In the genomic region with DNA sequence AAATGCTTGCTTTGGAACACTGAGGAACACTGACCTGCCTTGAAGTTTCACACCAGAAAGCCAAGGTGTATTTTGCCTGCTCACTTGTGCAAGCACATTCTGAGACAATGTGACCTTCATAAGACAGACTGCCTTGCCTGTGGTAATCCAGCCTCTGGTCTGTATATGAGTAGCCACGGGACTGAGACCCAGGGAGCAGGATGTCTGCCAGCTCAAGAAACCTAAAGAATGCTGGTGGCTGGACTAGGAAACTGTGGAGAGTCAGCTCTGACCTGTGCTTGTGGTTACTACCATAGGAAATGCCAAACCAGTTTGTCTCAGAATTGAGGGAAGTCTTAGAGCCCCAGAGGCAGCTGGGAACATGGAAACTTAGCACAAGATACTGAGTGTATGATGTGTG, we compare ENCODE assay signal across 22 mouse cellular contexts. TPM values are rescaled to one million over a fixed set of nuclear protein-coding genes. Genes with fewer than 3 reads are reported as not detected.
"Had no signal": no experiment of that assay in that cellular context is flagged by ENCODE, and none has a peak within 500 bp of the region (broad histone marks: within the 10 kb centered on the region; RNA-seq: fewer than 3 reads in every experiment).

No protein-coding gene starts in this region.

- H3K9me3 ChIP-seq: liver, embryonic 15.5 days; midbrain, embryonic 13.5 days; stomach, embryonic 15.5 days had no signal

- H3K4me1 ChIP-seq: midbrain, embryonic 13.5 days; stomach, embryonic 15.5 days had no signal

- H3K27ac ChIP-seq: liver, embryonic 15.5 days; midbrain, embryonic 13.5 days; stomach, embryonic 15.5 days had no signal

- H3K9ac ChIP-seq: liver, embryonic 15.5 days; midbrain, embryonic 13.5 days; stomach, embryonic 15.5 days had no signal

- H3K4me3 ChIP-seq: liver, embryonic 15.5 days; midbrain, embryonic 13.5 days; stomach, embryonic 15.5 days had no signal

- DNase-seq: left cerebral cortex, postnatal 4 days; lung, adult 2 months; lung, postnatal 36 days; right cerebral cortex, postnatal 14 days; thymus, adult 2 months; thymus, postnatal 25 days had no signal

- H3K27me3 ChIP-seq: liver, embryonic 15.5 days; midbrain, embryonic 13.5 days; stomach, embryonic 15.5 days had no signal

- H3K4me2 ChIP-seq: liver, embryonic 11.5 days; liver, embryonic 15.5 days; midbrain, embryonic 13.5 days; stomach, embryonic 15.5 days had no signal

- ATAC-seq: lung, postnatal 0 days; midbrain, embryonic 13.5 days had no signal

RNA-seq across cellular contexts. Expression of gene Galp, which starts 11.5 kb away (rescaled TPM):
- total RNA-seq: layer of hippocampus, adult 8-10 months; layer of hippocampus, postnatal 14 days; left cerebral cortex, adult 18-20 months; left cerebral cortex, postnatal 10 days; left cerebral cortex, postnatal 4 days; megakaryocyte progenitor cell, adult 5-6 weeks; midbrain, postnatal 0 days had no signal
- polyA plus RNA-seq: limb, embryonic 14.5 days; liver, embryonic 11.5 days; liver, embryonic 15.5 days; lung, adult 2 months; lung, postnatal 0 days; midbrain, embryonic 13.5 days; midbrain, postnatal 0 days; neural tube, embryonic 14.5 days; spleen, adult 2 months; stomach, embryonic 15.5 days; testis, adult 2 months; thymus, adult 2 months had no signal

RNA-seq across cellular contexts. Expression of gene Zscan5b, which starts 36.7 kb away (rescaled TPM):
- total RNA-seq: layer of hippocampus, adult 8-10 months; layer of hippocampus, postnatal 14 days; left cerebral cortex, adult 18-20 months; left cerebral cortex, postnatal 10 days; left cerebral cortex, postnatal 4 days; megakaryocyte progenitor cell, adult 5-6 weeks; midbrain, postnatal 0 days had no signal
- polyA plus RNA-seq: large intestine, adult 2 months; limb, embryonic 14.5 days; liver, embryonic 11.5 days; liver, embryonic 15.5 days; lung, adult 2 months; lung, postnatal 0 days; midbrain, embryonic 13.5 days; midbrain, postnatal 0 days; neural tube, embryonic 14.5 days; spleen, adult 2 months; stomach, embryonic 15.5 days; thymus, adult 2 months had no signal
